Mouse (Mus musculus): Measurements from ENCODE around the gene Gm5128. TPM values are rescaled to one million over a fixed set of nuclear protein-coding genes. Genes with fewer than 3 reads are reported as not detected.
"Not testable (repeated sequence)": the region's sequence is repeated elsewhere in the genome, so short reads cannot be mapped to it uniquely, and the experiment has no call there.

Gm5128 gene
- not detected for total RNA-seq (2021)
- long read RNA-seq, experiment 1 = 0 reads
- long read RNA-seq, experiment 2 = 0 reads

GRCm38 (mm10) chrX:135372984-135373383, at the start of gene Gm5128:
Gene Gm5128, plus strand, starts transcription at chrX:135373284.
- DNase-seq (ENCODE audit: low spot score in 2 of 2) = not testable (repeated sequence)

- not testable (repeated sequence) for DNase-seq (ENCODE audit: low spot score in 2 of 2)
These were observed 12.4 kb upstream of the Gm5128 start for GRCm38 (mm10) chrX:135360685-135361084.

GRCm38 (mm10) chrX:135361943-135362342, 11.1 kb upstream of the Gm5128 start:
- not testable (repeated sequence) for DNase-seq (ENCODE audit: low spot score in 2 of 2)

GRCm38 (mm10) chrX:135403578-135403977, 30.5 kb downstream of the Gm5128 start:
- not testable (repeated sequence) for DNase-seq (ENCODE audit: low spot score in 2 of 2)

- not testable (repeated sequence) for DNase-seq (ENCODE audit: low spot score in 2 of 2)
These were observed 48.1 kb downstream of the Gm5128 start for GRCm38 (mm10) chrX:135421203-135421602.

- not testable (repeated sequence) for DNase-seq (ENCODE audit: low spot score in 2 of 2)
These were observed 48.7 kb downstream of the Gm5128 start for GRCm38 (mm10) chrX:135421824-135422223.

- DNase-seq (ENCODE audit: low spot score in 2 of 2) = not testable (repeated sequence)
These were observed 49.4 kb downstream of the Gm5128 start for GRCm38 (mm10) chrX:135422473-135422872.

Other genes starting within 250 kb of the Gm5128 start
- not detected for gene Gm15023, start 195.7 kb upstream of the Gm5128 start, total RNA-seq (2021)
- gene Tceal6, start 162.6 kb upstream of the Gm5128 start, total RNA-seq (2021) = 10 to 100 TPM in 1 of 2 experiments, 1 to 10 TPM in 1; 2.6 to 13.0 TPM
- gene Pramel3, start 71.0 kb upstream of the Gm5128 start, total RNA-seq (2021) = not detected
- gene Gm7903, start 60.6 kb downstream of the Gm5128 start, total RNA-seq (2021) = not detected
- gene AV320801, start 121.3 kb downstream of the Gm5128 start, total RNA-seq (2021) = not detected
- gene Nxf7, start 225.5 kb downstream of the Gm5128 start, total RNA-seq (2021) = under 1 TPM in 1 of 2 experiments, not detected in 1; 0.67 TPM